Mouse (Mus musculus) forelimb bud, embryonic 11.5 days (tissue): ENCODE measurements around the gene Rufy1.
"Not testable (repeated sequence)": the region's sequence is repeated elsewhere in the genome, so short reads cannot be mapped to it uniquely, and the experiment has no call there.

Source experiments
- DNase-seq: peaks from one replicate; pipeline ENCODE4 v3.0.0-alpha.2; 2012; ENCODE audit warnings: low read depth, low spot score

Rufy1 gene

DNA sequence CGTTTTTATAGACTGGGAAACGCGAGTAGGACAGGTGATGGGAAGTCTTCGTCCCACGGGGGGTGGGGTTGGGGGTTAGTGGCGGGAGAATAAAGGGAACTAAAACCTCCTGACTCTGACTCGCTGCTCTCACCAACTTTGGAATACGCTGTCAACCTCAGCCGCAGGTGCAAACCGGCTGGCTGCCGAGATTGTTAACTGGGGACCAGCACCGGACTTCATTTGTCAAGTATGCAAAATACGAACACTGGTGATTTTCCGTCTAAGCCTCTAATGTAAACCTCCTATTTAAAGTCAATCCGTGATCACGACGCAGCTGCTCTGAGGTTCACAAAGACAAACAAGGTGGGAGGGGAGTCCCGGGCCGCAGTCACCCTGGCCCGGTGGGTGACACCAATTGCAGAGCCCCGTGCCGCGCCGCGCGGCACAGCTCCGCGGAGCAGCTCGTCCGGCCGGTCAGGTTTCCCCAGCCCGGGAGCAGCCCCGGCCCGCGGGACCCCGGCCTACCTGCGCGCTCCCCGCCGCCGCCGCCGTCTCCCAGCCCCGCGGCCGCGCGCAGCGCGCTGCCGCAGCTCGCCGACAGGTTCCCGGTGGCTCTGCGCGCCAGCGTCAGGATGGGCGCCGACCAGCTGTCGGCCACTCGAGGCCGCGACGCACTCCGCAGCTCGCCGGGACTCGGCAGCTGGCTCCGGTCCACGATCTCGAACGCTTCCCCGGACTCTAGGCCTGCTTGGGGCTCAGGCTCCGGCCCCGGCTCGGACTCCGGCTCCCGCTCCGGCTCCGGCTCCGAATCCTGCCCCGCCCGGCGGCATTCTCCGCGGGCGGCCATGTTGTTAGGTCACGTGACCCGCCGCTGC, at the start of gene Rufy1:
Gene Rufy1, minus strand, starts transcription at position 849 of the 857 bp plus-strand sequence.
- peak; percentile 72 for DNase-seq

- no peak for DNase-seq
Measured at GRCm38 (mm10) chr11:50478072-50478471, 47.1 kb upstream of the Rufy1 start.

DNA sequence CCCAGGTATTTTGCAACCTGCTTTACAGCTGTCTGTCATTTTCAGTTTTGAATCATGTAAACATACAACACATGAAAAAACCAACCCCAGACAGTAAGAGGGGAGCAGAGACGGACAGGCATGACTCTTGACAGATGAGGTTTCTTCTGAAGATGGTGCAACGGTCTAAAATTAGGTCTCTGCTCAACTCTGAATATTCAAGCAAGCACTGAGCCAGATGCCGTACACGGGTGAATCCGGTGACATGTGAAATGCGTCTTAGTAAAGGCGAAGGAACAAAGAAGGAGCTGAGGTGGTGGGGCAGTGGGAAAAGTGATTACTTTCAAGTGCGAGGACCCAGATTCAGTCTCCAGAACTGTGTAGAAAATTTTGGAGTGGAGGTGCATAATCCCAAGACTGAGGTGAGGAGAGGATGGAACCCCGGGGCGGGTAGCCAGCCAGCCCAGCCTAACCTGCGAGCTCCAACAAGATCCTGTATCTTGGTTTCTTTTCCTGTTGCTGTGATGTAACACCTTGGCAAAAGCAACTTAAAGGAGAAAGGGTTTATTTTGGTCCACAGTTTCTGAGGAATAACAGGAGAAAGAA, 46.7 kb upstream of the Rufy1 start:
- no peak for DNase-seq

- peak; percentile 51 for DNase-seq
Measured at GRCm38 (mm10) chr11:50476971-50477370, 46.0 kb upstream of the Rufy1 start.

- no peak for DNase-seq
Measured at GRCm38 (mm10) chr11:50473933-50474332, 43.0 kb upstream of the Rufy1 start.

DNA sequence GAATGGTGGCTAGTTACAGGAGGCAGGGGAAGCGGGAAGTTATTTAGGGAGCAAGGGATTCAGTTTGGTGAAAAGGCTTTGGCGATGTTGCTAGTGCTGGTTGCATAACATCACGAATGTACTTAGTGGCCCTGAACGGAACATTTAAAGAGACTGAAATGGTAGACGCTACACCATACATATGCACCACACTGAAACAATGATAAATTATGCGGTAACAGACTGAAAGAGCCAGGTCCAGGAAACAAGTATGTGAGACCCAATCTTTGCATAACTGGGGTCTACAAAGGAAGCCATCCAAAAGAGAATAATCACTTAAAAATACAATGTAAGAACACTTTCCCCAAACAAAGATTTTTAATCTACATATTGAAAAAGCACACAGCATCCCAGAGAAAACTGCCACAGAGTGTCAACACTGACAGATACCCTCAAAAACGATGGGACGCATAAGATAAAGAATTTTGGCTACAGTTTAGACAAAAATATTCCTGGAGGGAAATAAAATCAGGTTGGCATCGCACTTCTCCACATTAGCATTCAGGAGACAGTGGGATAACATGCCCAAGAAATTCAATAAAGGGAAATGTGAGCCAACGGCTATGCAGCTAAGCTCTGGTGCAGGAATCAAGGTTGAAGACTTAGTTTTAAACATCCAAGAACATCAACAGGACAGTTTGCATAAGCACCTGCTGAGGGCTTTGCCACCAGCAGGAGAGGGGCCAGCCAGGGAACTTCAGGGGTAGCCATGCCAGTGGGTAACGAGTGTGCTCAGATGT, 41.4 kb upstream of the Rufy1 start:
- no peak for DNase-seq

GRCm38 (mm10) chr11:50461481-50461880, 30.6 kb upstream of the Rufy1 start:
- no peak for DNase-seq

DNA sequence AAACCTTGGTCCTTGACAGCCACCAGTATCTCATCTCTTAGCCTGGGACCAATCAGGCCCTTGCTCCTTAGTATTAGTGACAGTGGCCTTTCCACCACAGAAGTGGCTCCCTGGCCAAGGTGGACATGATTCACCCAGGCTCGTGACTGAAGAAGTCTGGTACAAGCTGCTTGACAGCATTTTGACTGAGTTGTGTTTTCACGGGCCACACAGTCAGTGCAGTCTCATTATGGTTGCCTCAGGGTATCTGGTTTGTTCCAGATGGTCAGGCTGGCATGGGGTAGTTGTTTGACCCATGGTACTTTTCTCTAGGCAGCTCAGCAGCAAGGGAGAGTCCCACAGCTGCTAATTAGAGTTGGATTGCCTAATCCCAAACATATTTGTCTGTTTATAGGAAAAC, 28.3 kb upstream of the Rufy1 start:
- DNase-seq: no peak

GRCm38 (mm10) chr11:50457111-50457911, 26.4 kb upstream of the Rufy1 start:
- peak; percentile 40 for DNase-seq

DNA sequence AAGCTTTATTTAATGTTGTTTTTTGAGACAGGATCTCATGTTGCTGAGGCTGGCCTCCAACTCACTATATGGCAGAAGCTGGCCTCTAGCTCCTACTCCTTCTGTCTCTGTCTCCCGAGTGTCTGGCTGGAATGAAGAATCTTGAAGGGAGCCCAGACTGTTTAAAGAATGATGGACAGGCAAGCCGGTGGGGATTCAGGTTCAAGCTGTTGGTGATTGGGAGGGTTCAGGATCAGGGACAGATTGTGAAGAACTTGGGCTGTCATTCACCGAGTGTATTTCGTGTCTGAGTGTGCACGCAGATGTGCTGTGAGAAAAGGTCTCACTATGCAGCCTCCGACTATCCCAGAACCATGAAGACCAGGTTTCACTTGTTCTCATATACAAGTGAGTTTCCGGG, 25.5 kb upstream of the Rufy1 start:
- DNase-seq: no peak

GRCm38 (mm10) chr11:50454934-50455333, 24.0 kb upstream of the Rufy1 start:
- no peak for DNase-seq

DNA sequence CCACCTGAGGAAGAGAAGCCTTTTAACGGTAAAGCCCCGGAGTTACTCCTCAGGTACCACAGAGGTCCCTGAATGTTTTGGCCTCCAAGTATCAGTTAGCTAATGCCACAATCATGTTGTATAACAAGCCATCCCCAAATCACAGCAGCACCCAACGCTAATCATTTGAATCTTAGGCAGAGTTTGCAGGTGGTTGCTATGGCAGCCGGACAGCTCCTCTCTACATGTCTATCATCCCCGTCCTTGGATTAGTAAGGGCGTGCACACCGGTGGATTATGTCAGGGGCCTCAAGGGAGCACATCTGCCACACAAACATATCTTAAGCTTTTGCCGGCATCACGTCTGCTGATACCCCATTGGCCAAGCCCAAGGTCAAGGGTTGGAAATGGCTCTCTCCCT, 19.3 kb upstream of the Rufy1 start:
- no peak for DNase-seq

- DNase-seq: not testable (repeated sequence)
Measured at GRCm38 (mm10) chr11:50448163-50448562, 17.2 kb upstream of the Rufy1 start.

- peak; percentile 47 for DNase-seq
Measured at GRCm38 (mm10) chr11:50443259-50444065, 12.5 kb upstream of the Rufy1 start.

- no peak for DNase-seq
Measured at GRCm38 (mm10) chr11:50441637-50442036, 10.7 kb upstream of the Rufy1 start.

GRCm38 (mm10) chr11:50440691-50441090, 9.8 kb upstream of the Rufy1 start:
- no peak for DNase-seq

GRCm38 (mm10) chr11:50439857-50440256, 8.9 kb upstream of the Rufy1 start:
- no peak for DNase-seq

DNA sequence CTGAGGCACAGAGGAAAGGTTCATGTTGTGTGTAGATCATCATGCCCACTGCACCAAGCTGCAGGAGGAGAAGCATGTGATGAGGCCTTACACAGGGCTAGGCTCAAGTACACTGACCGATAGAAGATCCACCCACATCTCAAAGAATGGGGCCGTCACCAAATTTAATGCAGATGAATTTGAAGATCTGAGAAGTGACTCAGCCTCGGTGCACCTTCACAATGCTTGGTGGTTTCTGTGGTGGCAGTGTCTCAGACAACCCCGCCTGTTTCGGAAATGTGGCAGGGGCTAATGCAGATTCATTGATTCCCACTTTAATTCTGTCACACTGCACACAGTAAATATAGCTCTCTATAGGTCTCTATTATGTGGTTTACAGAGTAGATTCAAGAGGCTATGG, 2.0 kb upstream of the Rufy1 start:
- DNase-seq: no peak

DNA sequence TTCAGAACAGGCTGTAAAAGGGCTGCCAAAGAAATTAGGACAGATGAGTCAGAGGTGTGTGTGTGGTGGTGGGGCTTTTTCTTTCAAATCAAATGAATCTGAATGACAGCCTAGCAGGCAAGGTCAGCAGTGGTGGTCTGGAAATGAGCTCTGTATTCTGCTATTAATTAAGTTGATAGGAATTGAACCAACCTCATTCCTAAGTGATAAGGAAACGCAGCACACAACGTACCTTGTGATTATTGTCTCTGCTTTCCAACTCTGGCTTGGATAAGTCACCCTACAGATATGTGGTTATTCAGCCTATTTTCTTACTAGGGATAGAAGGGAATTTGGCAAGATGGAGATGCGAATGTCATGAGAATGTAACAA, 1.1 kb upstream of the Rufy1 start:
- no peak for DNase-seq

GRCm38 (mm10) chr11:50431134-50432068, 476 bp upstream of the Rufy1 start:
- peak; percentile 16 for DNase-seq
